8 mouse cellular contexts compared by ENCODE assay signal in genomic region chr8:47287201-47287621, GRCm38 (mm10).
A peak's percentile ranks its signal among the peaks of the same experiment; 100 is the strongest.
DNase-seq lines count a peak whose midpoint lies in the region; ATAC-seq and TF ChIP-seq lines count a peak whose summit lies in the region.

No protein-coding gene starts in this region.

- ATAC-seq in liver, embryonic 11.5 days (replicated peaks; ENCODE audit: low FRiP score): no peak
- ATAC-seq in hindbrain, embryonic 13.5 days (ENCODE audit: low FRiP score): peak; percentile 0; the same call in 1 of the 2 replicates
- no peak for ATAC-seq in liver, embryonic 14.5 days (ENCODE audit: insufficient read depth)
- ATAC-seq in stomach, embryonic 14.5 days (ENCODE audit: insufficient number of reproducible peaks, insufficient read depth, low FRiP score, low read depth): no peak

- H3K9ac ChIP-seq in liver, embryonic 11.5 days (ENCODE audit: low read depth, low read length): no peak overlapping the region
- peak overlapping the region; percentile 100 for H3K9ac ChIP-seq in hindbrain, embryonic 13.5 days
- no peak overlapping the region for H3K9ac ChIP-seq in liver, embryonic 14.5 days (replicated peaks)
- peak overlapping the region; percentile 87 for H3K9ac ChIP-seq in stomach, embryonic 14.5 days (replicated peaks; ENCODE audit: low read depth, low read length)

- H3K4me2 ChIP-seq in liver, embryonic 11.5 days: peak overlapping the region; percentile 81
- H3K4me2 ChIP-seq in hindbrain, embryonic 13.5 days: peak overlapping the region; percentile 96
- peak overlapping the region; percentile 60; the same call in 1 of the 2 replicates for H3K4me2 ChIP-seq in liver, embryonic 14.5 days (ENCODE audit: low read depth)
- peak overlapping the region; percentile 91 for H3K4me2 ChIP-seq in stomach, embryonic 14.5 days (replicated peaks; ENCODE audit: low read depth, low read length)

- peak overlapping the region; percentile 61 for H3K4me3 ChIP-seq in liver, embryonic 11.5 days (ENCODE audit: low read depth, low read length)
- peak overlapping the region; percentile 92 for H3K4me3 ChIP-seq in hindbrain, embryonic 13.5 days
- peak overlapping the region in 1 of 2 experiments; percentile 1; a peak in 1 of 4 replicates for H3K4me3 ChIP-seq in liver, embryonic 14.5 days (ENCODE audit: insufficient read depth in 1 of 2, low read depth in 2 of 2, low read length in 2 of 2)
- peak overlapping the region; percentile 87 for H3K4me3 ChIP-seq in stomach, embryonic 14.5 days (ENCODE audit: low read depth, low read length)

- no peak overlapping the region for H3K27ac ChIP-seq in liver, embryonic 11.5 days (ENCODE audit: low read depth, low read length)
- peak overlapping the region; percentile 100 for H3K27ac ChIP-seq in hindbrain, embryonic 13.5 days
- H3K27ac ChIP-seq in liver, embryonic 14.5 days: no peak overlapping the region
- H3K27ac ChIP-seq in stomach, embryonic 14.5 days (ENCODE audit: low read length): peak overlapping the region; percentile 83; the same call in 1 of the 2 replicates

- 5% methylated on average over 16 of the region's 16 CpGs for WGBS in liver, embryonic 11.5 days
- under 1% methylated on average over 16 of the region's 16 CpGs for WGBS in hindbrain, embryonic 13.5 days
- WGBS in liver, embryonic 14.5 days (ENCODE audit: insufficient replicate concordance): 10% methylated on average over 16 of the region's 16 CpGs
- WGBS in stomach, embryonic 14.5 days: 5% methylated on average over 16 of the region's 16 CpGs

- no peak for TF ChIP-seq CTCF in liver, embryonic 14.5 days (IDR thresholded peaks at IDR 0.05; ENCODE audit: low read depth)

- no peaks in the 10 kb centered on the region for H3K9me3 ChIP-seq in liver, embryonic 11.5 days (ENCODE audit: control insufficient read depth, low read length)
- H3K9me3 ChIP-seq in hindbrain, embryonic 13.5 days: no peaks in the 10 kb centered on the region
- H3K9me3 ChIP-seq in liver, embryonic 14.5 days (ENCODE audit: control insufficient read depth, low read length): no peaks in the 10 kb centered on the region
- no peaks in the 10 kb centered on the region for H3K9me3 ChIP-seq in stomach, embryonic 14.5 days (ENCODE audit: control insufficient read depth, low read depth, low read length)

- H3K4me1 ChIP-seq in liver, embryonic 11.5 days (replicated peaks; ENCODE audit: control insufficient read depth, insufficient read depth, low read length): no peaks in the 10 kb centered on the region
- H3K4me1 ChIP-seq in hindbrain, embryonic 13.5 days (replicated peaks): peaks cover 58% of the 10 kb centered on the region
- H3K4me1 ChIP-seq in liver, embryonic 14.5 days (replicated peaks; ENCODE audit: control insufficient read depth in 2 of 2, insufficient read depth in 2 of 2, low read length in 1 of 2): no peaks in the 10 kb centered on the region
- peaks cover 8% of the 10 kb centered on the region; the same call in 1 of the 2 replicates for H3K4me1 ChIP-seq in stomach, embryonic 14.5 days (ENCODE audit: control insufficient read depth, insufficient read depth, low read length)

- peaks cover 41% of the 10 kb centered on the region for H3K27me3 ChIP-seq in liver, embryonic 11.5 days (replicated peaks; ENCODE audit: control insufficient read depth, insufficient read depth, low read length)
- no peaks in the 10 kb centered on the region for H3K27me3 ChIP-seq in hindbrain, embryonic 13.5 days
- H3K27me3 ChIP-seq in liver, embryonic 14.5 days (ENCODE audit: control insufficient read depth, insufficient read depth, low read length): peaks cover 38% of the 10 kb centered on the region
- no peaks in the 10 kb centered on the region for H3K27me3 ChIP-seq in stomach, embryonic 14.5 days (ENCODE audit: control insufficient read depth, insufficient read depth, low read length)

- no peak for TF ChIP-seq EP300 in liver, embryonic 14.5 days (IDR thresholded peaks at IDR 0.05; ENCODE audit: low read depth)

- peak; percentile 34 for DNase-seq in liver, embryonic 11.5 days (ENCODE audit: low spot score)
- DNase-seq in liver: no peak
- peak; percentile 68 for DNase-seq in embryo, embryonic 10.5 days (ENCODE audit: low spot score)
- DNase-seq in liver, embryonic 14.5 days (ENCODE audit: low read depth in 3 of 3, low spot score in 3 of 3): no peak
- no peak for DNase-seq in ovary, adult 18-20 months (ENCODE audit: low spot score)
- no peak for DNase-seq in gastrocnemius, postnatal 25 days

- H3K36me3 ChIP-seq in liver, embryonic 11.5 days (ENCODE audit: control insufficient read depth, insufficient read depth, low read length): no peaks in the 10 kb centered on the region
- no peaks in the 10 kb centered on the region for H3K36me3 ChIP-seq in hindbrain, embryonic 13.5 days
- H3K36me3 ChIP-seq in liver, embryonic 14.5 days (replicated peaks; ENCODE audit: control insufficient read depth, insufficient read depth, low read depth): no peaks in the 10 kb centered on the region
- H3K36me3 ChIP-seq in stomach, embryonic 14.5 days (ENCODE audit: control insufficient read depth, insufficient read depth, low read length): no peaks in the 10 kb centered on the region

Comparison
In these comparisons a context has a peak if more than half of its experiments do, and no peak if none do; other contexts are left out.
1. DNase-seq: peak in liver, embryonic 11.5 days (single experiment) and embryo, embryonic 10.5 days (single experiment); none in liver (single experiment), liver, embryonic 14.5 days (0 of 3), ovary, adult 18-20 months (single experiment) and gastrocnemius, postnatal 25 days (single experiment).
2. H3K27ac ChIP-seq: peak in hindbrain, embryonic 13.5 days (single experiment) and stomach, embryonic 14.5 days (single experiment); none in liver, embryonic 11.5 days (single experiment) and liver, embryonic 14.5 days (single experiment).
3. H3K9ac ChIP-seq: peak in hindbrain, embryonic 13.5 days (single experiment) and stomach, embryonic 14.5 days (single experiment); none in liver, embryonic 11.5 days (single experiment) and liver, embryonic 14.5 days (single experiment).
4. Peak in every context shown above with its lines, with median percentiles within 50 percentile points of each other: H3K4me2 ChIP-seq.